Mouse (Mus musculus): Measurements from ENCODE around the gene Ltc4s.

Ltc4s gene

DNA sequence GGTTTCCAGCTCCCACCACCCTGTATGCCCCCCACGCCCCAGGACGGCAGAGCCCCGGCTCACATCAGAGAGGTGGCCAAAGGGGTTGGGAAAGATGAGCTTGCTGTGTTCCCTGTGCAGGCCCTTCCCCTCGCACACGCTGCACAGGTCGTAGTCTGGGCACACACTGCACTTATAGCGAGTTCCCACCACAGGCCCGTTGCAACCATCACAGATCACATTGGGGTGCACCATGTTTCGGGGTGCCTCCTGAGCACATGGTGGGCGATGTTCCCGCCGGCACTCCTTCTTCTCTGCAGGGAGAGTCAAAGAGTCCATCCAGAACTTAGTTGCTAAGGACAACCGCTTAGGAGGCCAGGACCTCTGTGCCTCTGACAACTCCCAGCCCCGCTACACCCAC, 31.1 kb downstream of the Ltc4s start:
- Histone ChIP-seq H3K27me3 (ENCODE audit: control insufficient read depth, insufficient read depth, low read length, poor library complexity, severe bottlenecking) (no peaks in the 10 kb centered on the region), H3K36me3 (ENCODE audit: control insufficient read depth, insufficient read depth, low read length, poor library complexity, severe bottlenecking) (peaks cover 13% of the 10 kb centered on the region)
- no peak for DNase-seq (ENCODE audit: low read depth, low spot score)

GRCm38 (mm10) chr11:50206037-50206436, 32.4 kb downstream of the Ltc4s start:
- Histone ChIP-seq H3K36me3 (ENCODE audit: control insufficient read depth, insufficient read depth, low read length, poor library complexity, severe bottlenecking) (peaks cover 21% of the 10 kb centered on the region), H3K27me3 (ENCODE audit: control insufficient read depth, insufficient read depth, low read length, poor library complexity, severe bottlenecking) (no peaks in the 10 kb centered on the region)
- no peak for DNase-seq (ENCODE audit: low read depth, low spot score)

DNA sequence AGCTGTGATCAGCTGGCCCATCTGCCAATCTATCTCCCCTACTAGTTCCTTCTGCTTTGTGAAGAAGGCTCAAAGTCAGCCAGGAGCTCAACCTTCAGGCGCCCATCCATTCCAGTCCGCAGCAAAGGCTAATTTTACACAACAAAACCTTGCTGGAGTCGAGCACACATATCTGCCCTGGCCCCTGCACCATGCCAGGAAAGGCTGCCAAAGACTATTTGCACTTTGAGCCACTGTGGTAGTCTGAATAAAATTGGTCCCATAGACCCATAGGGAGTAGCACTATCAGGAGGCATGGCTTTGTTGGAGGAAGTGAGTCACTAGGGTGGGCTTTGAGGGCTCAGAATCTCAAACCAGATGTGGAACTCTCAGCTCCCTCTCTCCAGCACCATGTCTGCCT, 33.0 kb downstream of the Ltc4s start:
- no peak for DNase-seq (ENCODE audit: low read depth, low spot score)
- no peaks in the 10 kb centered on the region for H3K27me3 ChIP-seq (ENCODE audit: control insufficient read depth, insufficient read depth, low read length, poor library complexity, severe bottlenecking)
- peaks cover 25% of the 10 kb centered on the region for H3K36me3 ChIP-seq (ENCODE audit: control insufficient read depth, insufficient read depth, low read length, poor library complexity, severe bottlenecking)

GRCm38 (mm10) chr11:50203302-50203827, 35.1 kb downstream of the Ltc4s start:
- no peak for DNase-seq (ENCODE audit: low read depth, low spot score)
- Histone ChIP-seq H3K27me3 (ENCODE audit: control insufficient read depth, insufficient read depth, low read length, poor library complexity, severe bottlenecking) (no peaks in the 10 kb centered on the region), H3K36me3 (ENCODE audit: control insufficient read depth, insufficient read depth, low read length, poor library complexity, severe bottlenecking) (peaks cover 35% of the 10 kb centered on the region)

DNA sequence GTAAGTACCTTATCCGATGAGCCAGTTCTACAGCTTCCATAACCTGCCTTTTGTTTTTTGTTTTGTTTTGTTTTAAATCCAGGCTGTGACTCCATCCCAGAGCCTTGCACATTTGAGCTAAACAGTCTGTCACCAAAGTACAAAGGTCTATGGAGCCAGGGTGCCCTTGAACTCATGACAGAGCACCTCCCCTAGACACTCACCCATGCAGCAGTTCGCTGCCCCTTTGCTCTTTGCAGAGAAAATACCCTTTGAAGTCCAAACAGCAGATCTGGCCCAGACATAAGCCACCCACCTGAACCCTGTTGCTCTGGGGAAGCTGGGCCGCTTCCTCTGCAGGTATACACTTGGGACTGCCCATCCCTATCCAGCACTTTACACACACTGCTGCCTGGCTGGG, 36.8 kb downstream of the Ltc4s start:
- H3K27me3 ChIP-seq (ENCODE audit: control insufficient read depth, insufficient read depth, low read length, poor library complexity, severe bottlenecking) = no peaks in the 10 kb centered on the region
- peaks cover 35% of the 10 kb centered on the region for H3K36me3 ChIP-seq (ENCODE audit: control insufficient read depth, insufficient read depth, low read length, poor library complexity, severe bottlenecking)
- DNase-seq (ENCODE audit: low read depth, low spot score) = no peak

DNA sequence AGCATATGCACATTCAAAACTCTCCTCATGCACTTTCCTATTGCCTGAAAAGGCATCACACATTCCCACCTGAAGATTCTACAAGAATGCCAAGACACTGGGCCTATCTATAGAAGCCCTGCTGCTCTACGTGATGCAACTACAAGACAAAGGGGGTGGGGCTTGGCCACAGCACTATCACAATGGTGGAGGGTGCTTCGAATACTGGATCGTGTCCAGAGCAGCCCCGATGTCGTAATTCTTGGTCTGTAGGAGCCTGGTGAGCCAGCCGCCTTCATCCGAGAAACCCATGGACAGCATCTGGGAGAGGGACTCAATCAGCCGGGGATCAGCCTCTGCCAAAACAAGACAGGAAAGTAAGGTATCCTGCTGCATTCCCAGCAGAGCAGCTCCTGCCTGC, 37.8 kb downstream of the Ltc4s start:
- DNase-seq (ENCODE audit: low read depth, low spot score) = no peak
- H3K36me3 ChIP-seq (ENCODE audit: control insufficient read depth, insufficient read depth, low read length, poor library complexity, severe bottlenecking) = peaks cover 30% of the 10 kb centered on the region
- H3K27me3 ChIP-seq (ENCODE audit: control insufficient read depth, insufficient read depth, low read length, poor library complexity, severe bottlenecking) = no peaks in the 10 kb centered on the region

- Histone ChIP-seq H3K36me3 (ENCODE audit: control insufficient read depth, insufficient read depth, low read length, poor library complexity, severe bottlenecking) (peaks cover 24% of the 10 kb centered on the region), H3K27me3 (ENCODE audit: control insufficient read depth, insufficient read depth, low read length, poor library complexity, severe bottlenecking) (no peaks in the 10 kb centered on the region)
- DNase-seq (ENCODE audit: low read depth, low spot score) = no peak
These were observed 39.5 kb downstream of the Ltc4s start for GRCm38 (mm10) chr11:50198916-50199315.

- peaks cover 24% of the 10 kb centered on the region for H3K36me3 ChIP-seq (ENCODE audit: control insufficient read depth, insufficient read depth, low read length, poor library complexity, severe bottlenecking)
- DNase-seq (ENCODE audit: low read depth, low spot score) = no peak
- H3K27me3 ChIP-seq (ENCODE audit: control insufficient read depth, insufficient read depth, low read length, poor library complexity, severe bottlenecking) = no peaks in the 10 kb centered on the region
These were observed 40.1 kb downstream of the Ltc4s start for GRCm38 (mm10) chr11:50198219-50198846.

- Histone ChIP-seq H3K36me3 (ENCODE audit: control insufficient read depth, insufficient read depth, low read length, poor library complexity, severe bottlenecking) (peaks cover 24% of the 10 kb centered on the region), H3K27me3 (ENCODE audit: control insufficient read depth, insufficient read depth, low read length, poor library complexity, severe bottlenecking) (no peaks in the 10 kb centered on the region)
- no peak for DNase-seq (ENCODE audit: low read depth, low spot score)
These were observed 40.9 kb downstream of the Ltc4s start for GRCm38 (mm10) chr11:50197500-50197899.

DNA sequence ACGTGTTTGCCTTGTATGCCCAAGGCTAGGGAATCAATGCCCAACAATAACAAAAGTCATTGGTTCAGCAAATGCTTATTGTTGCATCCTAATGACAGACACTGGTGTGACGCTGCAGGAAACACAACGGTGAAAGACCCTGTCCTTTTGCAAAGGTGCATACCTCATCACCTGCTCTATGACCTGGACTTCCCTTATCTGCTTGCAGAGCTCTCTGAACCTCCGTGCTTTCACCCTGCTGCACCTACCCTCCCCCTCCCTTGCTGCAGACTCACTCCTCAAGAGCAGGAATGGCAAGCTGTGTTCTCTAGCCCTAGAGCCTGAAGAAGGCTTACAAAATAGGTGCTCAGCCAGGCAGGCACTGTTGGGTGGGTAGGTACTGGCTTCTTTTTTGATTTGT, 43.6 kb downstream of the Ltc4s start:
- peaks cover 9% of the 10 kb centered on the region for H3K36me3 ChIP-seq (ENCODE audit: control insufficient read depth, insufficient read depth, low read length, poor library complexity, severe bottlenecking)
- H3K27me3 ChIP-seq (ENCODE audit: control insufficient read depth, insufficient read depth, low read length, poor library complexity, severe bottlenecking) = no peaks in the 10 kb centered on the region
- DNase-seq (ENCODE audit: low read depth, low spot score) = no peak

DNA sequence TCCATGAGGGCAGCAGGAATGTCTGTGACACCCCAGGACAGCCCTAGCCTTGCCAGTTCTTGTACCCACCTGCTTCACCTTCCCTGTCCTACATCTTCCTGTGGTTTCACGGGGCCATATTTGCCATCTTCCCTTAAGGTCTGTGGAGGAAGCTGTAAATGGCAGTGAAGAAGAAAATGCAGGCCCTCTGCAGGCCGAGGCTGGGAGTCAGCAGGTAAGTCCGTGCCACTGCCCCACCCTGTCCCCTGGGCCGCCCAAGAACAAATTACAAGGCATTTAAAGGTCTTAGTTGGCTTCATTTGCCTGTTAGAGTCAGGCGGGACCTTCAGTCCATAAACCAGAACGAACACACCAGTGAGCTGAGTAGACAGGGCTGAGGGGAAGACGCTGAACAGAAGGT, 44.3 kb downstream of the Ltc4s start:
- Histone ChIP-seq H3K27me3 (ENCODE audit: control insufficient read depth, insufficient read depth, low read length, poor library complexity, severe bottlenecking) (no peaks in the 10 kb centered on the region), H3K36me3 (ENCODE audit: control insufficient read depth, insufficient read depth, low read length, poor library complexity, severe bottlenecking) (peaks cover 2% of the 10 kb centered on the region; the same call in 1 of the 2 replicates)
- DNase-seq (ENCODE audit: low read depth, low spot score) = no peak

GRCm38 (mm10) chr11:50192278-50192677, 46.1 kb downstream of the Ltc4s start:
- no peaks in the 10 kb centered on the region for H3K36me3 ChIP-seq (ENCODE audit: control insufficient read depth, insufficient read depth, low read length, poor library complexity, severe bottlenecking)
- DNase-seq (ENCODE audit: low read depth, low spot score) = no peak
- no peaks in the 10 kb centered on the region for H3K27me3 ChIP-seq (ENCODE audit: control insufficient read depth, insufficient read depth, low read length, poor library complexity, severe bottlenecking)

DNA sequence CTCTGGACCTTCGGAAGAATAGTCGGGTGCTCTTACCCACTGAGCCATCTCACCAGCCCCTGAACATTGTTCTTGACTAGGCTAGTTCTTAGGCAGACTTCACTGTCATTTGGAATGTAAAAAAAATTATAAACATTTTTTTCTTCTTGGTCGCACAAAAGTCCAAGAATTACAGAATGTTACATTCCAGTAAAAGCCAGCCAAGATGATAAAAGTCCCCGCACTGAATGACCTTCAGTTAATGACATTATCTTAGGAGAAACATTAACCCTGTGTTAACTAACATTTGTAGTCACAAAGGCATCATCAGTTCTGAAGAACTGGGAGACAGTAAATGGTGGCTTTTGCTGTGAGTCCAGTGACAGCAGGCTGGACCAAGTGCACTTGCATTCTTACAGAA, 48.1 kb downstream of the Ltc4s start:
- no peak for DNase-seq (ENCODE audit: low read depth, low spot score)
- H3K36me3 ChIP-seq (ENCODE audit: control insufficient read depth, insufficient read depth, low read length, poor library complexity, severe bottlenecking) = no peaks in the 10 kb centered on the region
- H3K27me3 ChIP-seq (ENCODE audit: control insufficient read depth, insufficient read depth, low read length, poor library complexity, severe bottlenecking) = no peaks in the 10 kb centered on the region

GRCm38 (mm10) chr11:50188682-50189081, 49.7 kb downstream of the Ltc4s start:
- no peaks in the 10 kb centered on the region for H3K27me3 ChIP-seq (ENCODE audit: control insufficient read depth, insufficient read depth, low read length, poor library complexity, severe bottlenecking)
- DNase-seq (ENCODE audit: low read depth, low spot score) = no peak
- no peaks in the 10 kb centered on the region for H3K36me3 ChIP-seq (ENCODE audit: control insufficient read depth, insufficient read depth, low read length, poor library complexity, severe bottlenecking)
